Mouse (Mus musculus): ENCODE data around the gene Stx1b. TPM values are rescaled to one million over a fixed set of nuclear protein-coding genes. Genes with fewer than 3 reads are reported as not detected.

Gene Stx1b
- polyA plus RNA-seq, 3 experiments from 2014 or later = 0.09 TPM; not detected in 2

Other genes starting within 250 kb of the Stx1b start
- 1 to 10 TPM in 1 of 3 experiments, under 1 TPM in 2; 0.21 to 1.3 (median 0.72) TPM for gene Ccdc189, start 236.0 kb downstream of the Stx1b start, polyA plus RNA-seq (2017; shearing (Covaris generic))
- gene Rnf40, start 235.8 kb downstream of the Stx1b start, polyA plus RNA-seq (2017; shearing (Covaris generic)) = 10 to 100 TPM; 24.0 to 30.6 (median 29.7) TPM
- under 1 TPM in 2 of 3 experiments, not detected in 1; 0.74 to 0.92 TPM for gene Zfp629, start 208.8 kb downstream of the Stx1b start, polyA plus RNA-seq (2017; shearing (Covaris generic))
- gene Bcl7c, start 115.6 kb downstream of the Stx1b start, polyA plus RNA-seq (2017; shearing (Covaris generic)) = 10 to 100 TPM in 1 of 3 experiments, 1 to 10 TPM in 2; 3.2 to 10.9 (median 4.9) TPM
- gene Ctf1, start 111.8 kb downstream of the Stx1b start, polyA plus RNA-seq (2017; shearing (Covaris generic)) = not detected
- not detected for gene Ctf2, start 92.4 kb downstream of the Stx1b start, polyA plus RNA-seq (2017; shearing (Covaris generic))
- under 1 TPM; 0.31 to 0.87 (median 0.84) TPM for gene Fbxl19, start 80.0 kb downstream of the Stx1b start, polyA plus RNA-seq (2017; shearing (Covaris generic))
- gene Orai3, start 54.7 kb downstream of the Stx1b start, polyA plus RNA-seq (2017; shearing (Covaris generic)) = 10 to 100 TPM; 11.3 to 14.3 (median 14.2) TPM
- 1 to 10 TPM; 3.9 to 7.9 (median 6.8) TPM for gene Setd1a, start 47.9 kb downstream of the Stx1b start, polyA plus RNA-seq (2017; shearing (Covaris generic))
- not detected for gene Gm49388, start 38.9 kb downstream of the Stx1b start, polyA plus RNA-seq (2017; shearing (Covaris generic))
- gene Hsd3b7, start 23.9 kb downstream of the Stx1b start, polyA plus RNA-seq (2017; shearing (Covaris generic)) = 1 to 10 TPM; 3.6 to 5.5 (median 5.2) TPM
- 10 to 100 TPM; 38.1 to 69.3 (median 57.4) TPM for gene Stx4a, start 255 bp downstream of the Stx1b start, polyA plus RNA-seq (2017; shearing (Covaris generic))
- 10 to 100 TPM; 17.4 to 29.8 (median 23.1) TPM for gene Zfp646, start 51.7 kb upstream of the Stx1b start, polyA plus RNA-seq (2017; shearing (Covaris generic))
- gene Zfp668, start 52.3 kb upstream of the Stx1b start, polyA plus RNA-seq (2017; shearing (Covaris generic)) = 10 to 100 TPM in 2 of 3 experiments, 1 to 10 TPM in 1; 8.6 to 11.1 (median 10.7) TPM
- gene Prss53, start 66.4 kb upstream of the Stx1b start, polyA plus RNA-seq (2017; shearing (Covaris generic)) = under 1 TPM in 2 of 3 experiments, not detected in 1; 0.54 TPM
- gene Gm21974, start 70.9 kb upstream of the Stx1b start, polyA plus RNA-seq (2017; shearing (Covaris generic)) = not detected
- gene Vkorc1, start 71.1 kb upstream of the Stx1b start, polyA plus RNA-seq (2017; shearing (Covaris generic)) = 10 to 100 TPM; 22.2 to 56.5 (median 56.1) TPM
- 10 to 100 TPM; 64.4 to 75.5 (median 66.0) TPM for gene Bckdk, start 79.5 kb upstream of the Stx1b start, polyA plus RNA-seq (2017; shearing (Covaris generic))
- 10 to 100 TPM; 18.5 to 41.8 (median 34.5) TPM for gene Kat8, start 88.0 kb upstream of the Stx1b start, polyA plus RNA-seq (2017; shearing (Covaris generic))
- gene Prss8, start 105.6 kb upstream of the Stx1b start, polyA plus RNA-seq (2017; shearing (Covaris generic)) = not detected
- gene Prss36, start 122.2 kb upstream of the Stx1b start, polyA plus RNA-seq (2017; shearing (Covaris generic)) = 1 to 10 TPM; 1.5 to 3.7 (median 3.0) TPM
- gene Fus, start 142.9 kb upstream of the Stx1b start, polyA plus RNA-seq (2017; shearing (Covaris generic)) = 10 to 100 TPM; 42.5 to 56.3 (median 52.6) TPM
- 100 to 1,000 TPM; 229 to 406 (median 231) TPM for gene Pycard, start 169.3 kb upstream of the Stx1b start, polyA plus RNA-seq (2017; shearing (Covaris generic))
- gene Trim72, start 179.4 kb upstream of the Stx1b start, polyA plus RNA-seq (2017; shearing (Covaris generic)) = not detected
- 1 to 10 TPM in 2 of 3 experiments, under 1 TPM in 1; 0.09 to 1.2 (median 1.1) TPM for gene Itgam, start 238.1 kb upstream of the Stx1b start, polyA plus RNA-seq (2017; shearing (Covaris generic))
- under 1 TPM in 1 of 3 experiments, not detected in 2; 0.87 TPM for gene Gm49368, start 238.1 kb upstream of the Stx1b start, polyA plus RNA-seq (2017; shearing (Covaris generic))

Measured in inflammation-experienced regulatory T-cells, adult 6 months (primary cell).